Mouse (Mus musculus): ENCODE measurements around the gene Bag6. TPM values are rescaled to one million over a fixed set of nuclear protein-coding genes. Genes with fewer than 3 reads are reported as not detected.
"Not testable (repeated sequence)": the region's sequence is repeated elsewhere in the genome, so short reads cannot be mapped to it uniquely, and the experiment has no call there.

Gene Bag6
- polyA plus RNA-seq, 1 experiment from 2014 or later: 93.9 TPM

- H3K9me3 ChIP-seq: no peaks in the 10 kb centered on the region
- no peak for ATAC-seq
- H3K4me3 ChIP-seq (replicated peaks): peak overlapping the region; percentile 94
- no peaks in the 10 kb centered on the region for H3K27me3 ChIP-seq
- H3K27ac ChIP-seq: peak overlapping the region; percentile 57
- peak overlapping the region; percentile 97 for H3K9ac ChIP-seq (replicated peaks)
- peaks cover 30% of the 10 kb centered on the region for H3K4me1 ChIP-seq (replicated peaks)
- WGBS: under 1% methylated on average over 33 of the region's 33 CpGs
- peaks cover 53% of the 10 kb centered on the region for H3K36me3 ChIP-seq
- peak overlapping the region; percentile 98 for H3K4me2 ChIP-seq (replicated peaks)
Observed at GRCm38 (mm10) chr17:35120745-35121142, 14.2 kb upstream of the Bag6 start.

- under 1% methylated on average over 50 of the region's 50 CpGs for WGBS
- H3K4me1 ChIP-seq (replicated peaks): peaks cover 36% of the 10 kb centered on the region
- H3K27ac ChIP-seq: peak within 1 kb of the TSS; percentile 94
- H3K4me2 ChIP-seq (replicated peaks): peak within 1 kb of the TSS; percentile 98
- peak within 1 kb of the TSS; percentile 94 for H3K4me3 ChIP-seq (replicated peaks)
- peaks cover 47% of the 10 kb centered on the region for H3K36me3 ChIP-seq
- peak; percentile 96 for ATAC-seq
- peak within 1 kb of the TSS; percentile 97 for H3K9ac ChIP-seq (replicated peaks)
- H3K27me3 ChIP-seq: no peaks in the 10 kb centered on the region
- no peaks in the 10 kb centered on the region for H3K9me3 ChIP-seq
Observed at GRCm38 (mm10) chr17:35121143-35121799, 13.7 kb upstream of the Bag6 start, which contains the start of gene Gpank1. Gene Gpank1 (plus strand): TSS chr17:35121455.

- ATAC-seq: no peak; the same call in 1 of the 2 replicates
- Histone ChIP-seq H3K9me3 (no peaks in the 10 kb centered on the region), H3K4me2 (replicated peaks) (peak within 1 kb of the TSS; percentile 98), H3K27ac (peak within 1 kb of the TSS; percentile 94), H3K4me1 (replicated peaks) (peaks cover 42% of the 10 kb centered on the region), H3K36me3 (peaks cover 44% of the 10 kb centered on the region), H3K9ac (replicated peaks) (peak within 1 kb of the TSS; percentile 97), H3K27me3 (no peaks in the 10 kb centered on the region), H3K4me3 (replicated peaks) (peak within 1 kb of the TSS; percentile 94)
- under 1% methylated on average over 19 of the region's 19 CpGs for WGBS
Observed at GRCm38 (mm10) chr17:35121871-35122303, 13.1 kb upstream of the Bag6 start, which contains the start of gene Csnk2b. Gene Csnk2b (minus strand): TSS chr17:35122053.

- not testable (repeated sequence) for ATAC-seq; H3K9ac ChIP-seq (replicated peaks); H3K27me3 ChIP-seq; H3K4me2 ChIP-seq (replicated peaks); H3K4me3 ChIP-seq (replicated peaks); H3K27ac ChIP-seq; H3K9me3 ChIP-seq
- Histone ChIP-seq H3K36me3 (peaks cover 35% of the 10 kb centered on the region), H3K4me1 (replicated peaks) (peaks cover 52% of the 10 kb centered on the region)
- 94% methylated on average over 9 of the region's 9 CpGs for WGBS
Observed at GRCm38 (mm10) chr17:35123287-35123686, 11.7 kb upstream of the Bag6 start.

GRCm38 (mm10) chr17:35124261-35124896, 10.6 kb upstream of the Bag6 start:
- H3K4me1 ChIP-seq (replicated peaks): peaks cover 52% of the 10 kb centered on the region
- not testable (repeated sequence) for ATAC-seq; H3K4me3 ChIP-seq (replicated peaks); H3K9ac ChIP-seq (replicated peaks); H3K27me3 ChIP-seq; H3K9me3 ChIP-seq; H3K4me2 ChIP-seq (replicated peaks); H3K27ac ChIP-seq
- 95% methylated on average over 12 of the region's 12 CpGs for WGBS
- H3K36me3 ChIP-seq: peaks cover 30% of the 10 kb centered on the region

- peak overlapping the region; percentile 85; the same call in 1 of the 2 replicates for H3K4me2 ChIP-seq (replicated peaks)
- no peaks in the 10 kb centered on the region for H3K9me3 ChIP-seq
- H3K27ac ChIP-seq: no peak overlapping the region
- H3K27me3 ChIP-seq: no peaks in the 10 kb centered on the region
- peaks cover 46% of the 10 kb centered on the region for H3K4me1 ChIP-seq (replicated peaks)
- H3K4me3 ChIP-seq (replicated peaks): no peak overlapping the region
- peak overlapping the region; percentile 90; the same call in 1 of the 2 replicates for H3K9ac ChIP-seq (replicated peaks)
- peaks cover 34% of the 10 kb centered on the region for H3K36me3 ChIP-seq
- WGBS: 100% methylated on average over 1 of the region's 1 CpGs
- ATAC-seq: no peak
Observed at GRCm38 (mm10) chr17:35125081-35125480, 9.9 kb upstream of the Bag6 start.

GRCm38 (mm10) chr17:35125578-35125977, 9.4 kb upstream of the Bag6 start:
- Histone ChIP-seq H3K4me3 (replicated peaks) (peak overlapping the region; percentile 68), H3K27ac (peak overlapping the region; percentile 74; the same call in 1 of the 2 replicates), H3K9me3 (no peaks in the 10 kb centered on the region), H3K27me3 (no peaks in the 10 kb centered on the region), H3K4me2 (replicated peaks) (peak overlapping the region; percentile 85), H3K36me3 (peaks cover 39% of the 10 kb centered on the region), H3K4me1 (replicated peaks) (peaks cover 41% of the 10 kb centered on the region), H3K9ac (replicated peaks) (peak overlapping the region; percentile 90)
- ATAC-seq: no peak
- 37% methylated on average over 6 of the region's 6 CpGs for WGBS

- Histone ChIP-seq H3K4me3 (replicated peaks) (peak within 1 kb of the TSS; percentile 68), H3K27me3 (no peaks in the 10 kb centered on the region), H3K36me3 (peaks cover 39% of the 10 kb centered on the region), H3K4me2 (replicated peaks) (peak within 1 kb of the TSS; percentile 85), H3K9me3 (no peaks in the 10 kb centered on the region), H3K27ac (peak within 1 kb of the TSS; percentile 74), H3K4me1 (replicated peaks) (peaks cover 40% of the 10 kb centered on the region), H3K9ac (replicated peaks) (peak within 1 kb of the TSS; percentile 90)
- ATAC-seq: peak; percentile 25; the same call in 1 of the 2 replicates
- WGBS: under 1% methylated on average over 36 of the region's 36 CpGs
Observed at GRCm38 (mm10) chr17:35126206-35126611, 8.8 kb upstream of the Bag6 start, which contains the start of gene D17H6S53E. Gene D17H6S53E (plus strand): TSS chr17:35126373.

- peak overlapping the region; percentile 85 for H3K4me2 ChIP-seq (replicated peaks)
- no peaks in the 10 kb centered on the region for H3K9me3 ChIP-seq
- peaks cover 39% of the 10 kb centered on the region for H3K4me1 ChIP-seq (replicated peaks)
- H3K27me3 ChIP-seq: no peaks in the 10 kb centered on the region
- WGBS: 75% methylated on average over 13 of the region's 13 CpGs
- H3K27ac ChIP-seq: peak overlapping the region; percentile 74
- H3K36me3 ChIP-seq: peaks cover 39% of the 10 kb centered on the region
- H3K9ac ChIP-seq (replicated peaks): no peak overlapping the region
- ATAC-seq: no peak
- peak overlapping the region; percentile 68 for H3K4me3 ChIP-seq (replicated peaks)
Observed at GRCm38 (mm10) chr17:35127017-35127416, 8.0 kb upstream of the Bag6 start.

GRCm38 (mm10) chr17:35128996-35129395, 6.0 kb upstream of the Bag6 start:
- H3K4me1 ChIP-seq (replicated peaks): peaks cover 26% of the 10 kb centered on the region
- 70% methylated on average over 11 of the region's 11 CpGs for WGBS
- no peak for ATAC-seq
- H3K36me3 ChIP-seq: peaks cover 30% of the 10 kb centered on the region
- H3K27ac ChIP-seq: no peak overlapping the region
- H3K9me3 ChIP-seq: no peaks in the 10 kb centered on the region
- no peak overlapping the region for H3K4me2 ChIP-seq (replicated peaks)
- no peaks in the 10 kb centered on the region for H3K27me3 ChIP-seq
- H3K9ac ChIP-seq (replicated peaks): no peak overlapping the region
- no peak overlapping the region for H3K4me3 ChIP-seq (replicated peaks)

GRCm38 (mm10) chr17:35131038-35131437, 3.9 kb upstream of the Bag6 start:
- WGBS: 96% methylated on average over 8 of the region's 8 CpGs
- no peak overlapping the region for H3K9ac ChIP-seq (replicated peaks)
- H3K27me3 ChIP-seq: no peaks in the 10 kb centered on the region
- H3K4me3 ChIP-seq (replicated peaks): no peak overlapping the region
- H3K9me3 ChIP-seq: no peaks in the 10 kb centered on the region
- peaks cover 19% of the 10 kb centered on the region for H3K4me1 ChIP-seq (replicated peaks)
- H3K36me3 ChIP-seq: peaks cover 19% of the 10 kb centered on the region
- ATAC-seq: no peak
- H3K4me2 ChIP-seq (replicated peaks): no peak overlapping the region
- no peak overlapping the region for H3K27ac ChIP-seq

- Histone ChIP-seq H3K4me2 (replicated peaks) (no peak within 1 kb of the TSS), H3K27ac (no peak within 1 kb of the TSS), H3K4me1 (replicated peaks) (peaks cover 18% of the 10 kb centered on the region), H3K36me3 (peaks cover 19% of the 10 kb centered on the region), H3K9me3 (no peaks in the 10 kb centered on the region), H3K9ac (replicated peaks) (no peak within 1 kb of the TSS), H3K4me3 (replicated peaks) (no peak within 1 kb of the TSS), H3K27me3 (no peaks in the 10 kb centered on the region)
- WGBS: 86% methylated on average over 15 of the region's 15 CpGs
- no peak for ATAC-seq
Observed at GRCm38 (mm10) chr17:35131500-35132173, 3.3 kb upstream of the Bag6 start, which contains the start of gene Apom. Gene Apom (minus strand): TSS chr17:35132050.

All from midbrain, embryonic 13.5 days (tissue).